Mouse (Mus musculus) adrenal gland, postnatal 14 days (tissue): ENCODE results near the gene Hoxa3. TPM values are rescaled to one million over a fixed set of nuclear protein-coding genes. Genes with fewer than 3 reads are reported as not detected.

Source experiments
- DNase-seq: peaks from one replicate; pipeline ENCODE4 v3.0.0; 2021; ENCODE audit warnings: mixed read lengths
- microRNA-seq, 2 experiments: library from miRNA; unstranded; fragments of <30 nt; microRNA quantifications; one replicate each; pipeline ENCODE4 v1.2.0; 2021
- total RNA-seq: library from RNA; stranded (reverse); gene quantifications from 2 replicates; pipeline ENCODE4 v1.2.3, GENCODE M21; 2021

The Hoxa3 gene
- total RNA-seq, 1 experiment from 2014 or later: 6.9 TPM

DNA sequence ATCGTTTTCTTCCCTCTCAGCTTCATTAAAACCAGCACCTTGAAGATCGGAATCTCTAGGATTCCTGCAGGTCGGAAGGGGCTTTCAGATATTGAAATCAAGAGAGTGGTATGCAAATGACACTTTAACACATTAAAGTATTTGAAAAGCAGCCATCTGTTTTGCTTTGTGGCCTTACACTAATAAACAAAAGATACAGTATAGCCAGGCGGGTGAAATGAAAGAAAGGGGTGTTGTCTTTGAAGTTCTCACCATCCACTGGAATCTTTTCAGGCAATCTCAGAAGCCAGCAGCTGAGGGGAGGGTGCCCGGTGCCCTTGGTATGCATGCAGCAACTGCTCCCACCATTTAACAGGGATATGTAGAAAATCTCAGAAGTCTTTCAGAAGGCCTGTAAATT, 59.1 kb downstream of the Hoxa3 start:
- no peak for DNase-seq

DNA sequence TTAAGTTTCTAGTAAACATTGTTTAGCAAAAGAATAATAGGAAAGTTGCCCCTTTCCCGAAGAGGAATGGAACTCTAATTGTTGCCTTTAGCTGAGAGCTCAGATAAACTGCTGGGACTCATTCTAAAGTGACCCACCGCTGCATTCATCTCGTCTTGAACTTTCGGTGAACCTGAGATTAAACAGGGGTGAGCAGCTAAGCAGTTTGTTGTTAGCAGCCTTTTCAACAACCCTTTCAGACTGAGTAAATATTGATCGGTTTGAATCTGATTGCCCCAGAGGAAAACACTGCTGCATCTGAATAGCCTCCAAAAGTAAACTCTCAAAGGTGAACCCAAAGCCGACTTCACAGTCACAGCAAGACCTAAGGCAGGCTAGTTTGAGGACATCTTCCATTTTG, 59.9 kb downstream of the Hoxa3 start:
- no peak for DNase-seq

DNA sequence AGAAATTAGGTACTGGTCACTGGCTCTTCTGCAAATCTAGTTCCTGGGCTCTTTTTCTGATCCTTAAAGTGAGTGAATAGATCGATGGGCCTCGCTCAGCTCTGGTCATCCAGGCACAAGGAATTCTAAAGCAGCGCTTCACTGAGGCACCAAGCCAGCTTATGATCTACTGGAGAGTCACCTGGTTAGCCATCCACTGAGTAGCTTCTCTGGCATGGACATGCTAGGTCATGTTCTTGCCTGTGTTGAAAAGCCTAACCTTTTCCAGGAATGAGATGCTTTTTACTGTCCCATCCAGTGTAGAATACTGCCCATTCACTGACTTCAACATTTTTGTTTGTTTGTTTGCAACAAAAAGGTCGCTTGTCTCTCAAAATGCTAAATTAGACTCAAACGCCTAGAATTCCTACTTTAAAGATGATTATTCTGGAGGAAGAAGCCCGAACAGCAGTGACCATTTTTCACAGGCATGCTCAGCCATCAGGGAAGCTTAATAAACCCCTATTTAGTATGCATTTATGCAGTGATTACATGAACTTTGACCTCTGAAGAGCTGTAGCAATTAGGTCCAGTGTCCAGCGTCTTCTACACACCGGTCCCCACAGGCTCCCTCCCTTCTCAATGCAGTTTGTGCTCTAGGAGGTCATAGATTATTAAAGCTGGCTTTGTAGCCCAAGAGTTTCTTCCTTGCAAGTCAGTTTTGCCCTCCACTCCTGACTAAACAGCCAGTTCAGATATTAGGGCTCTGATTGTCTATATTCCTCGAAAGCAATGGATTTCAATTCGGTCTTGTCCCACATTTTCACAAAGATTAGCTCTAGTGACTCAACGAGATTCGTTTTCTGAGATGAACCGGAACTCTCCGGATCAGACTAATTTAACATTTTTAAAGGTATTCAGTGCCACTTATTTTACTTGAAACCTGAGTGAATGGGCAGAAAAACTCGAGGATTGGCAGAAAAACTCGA, 60.6 kb downstream of the Hoxa3 start:
- DNase-seq: no peak

DNA sequence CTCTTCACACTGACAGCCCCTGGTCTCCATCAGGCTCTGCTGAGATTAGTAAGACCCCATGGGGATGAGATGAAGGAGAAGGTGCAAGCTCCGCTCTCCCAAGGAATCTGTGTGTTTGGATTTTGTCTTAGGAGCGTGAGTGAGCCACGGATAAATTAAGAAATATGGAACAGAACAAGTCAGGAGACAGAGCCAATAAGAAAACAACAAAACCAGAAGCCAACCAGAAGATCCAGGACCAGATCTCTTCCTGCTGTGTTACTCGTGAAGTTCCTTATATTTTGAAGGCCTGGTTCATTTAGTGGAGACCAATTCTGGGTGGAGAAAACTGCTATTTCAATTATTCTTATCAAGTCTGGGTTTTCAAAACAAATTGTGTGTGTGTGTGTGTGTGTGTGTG, 61.6 kb downstream of the Hoxa3 start:
- DNase-seq: no peak

DNA sequence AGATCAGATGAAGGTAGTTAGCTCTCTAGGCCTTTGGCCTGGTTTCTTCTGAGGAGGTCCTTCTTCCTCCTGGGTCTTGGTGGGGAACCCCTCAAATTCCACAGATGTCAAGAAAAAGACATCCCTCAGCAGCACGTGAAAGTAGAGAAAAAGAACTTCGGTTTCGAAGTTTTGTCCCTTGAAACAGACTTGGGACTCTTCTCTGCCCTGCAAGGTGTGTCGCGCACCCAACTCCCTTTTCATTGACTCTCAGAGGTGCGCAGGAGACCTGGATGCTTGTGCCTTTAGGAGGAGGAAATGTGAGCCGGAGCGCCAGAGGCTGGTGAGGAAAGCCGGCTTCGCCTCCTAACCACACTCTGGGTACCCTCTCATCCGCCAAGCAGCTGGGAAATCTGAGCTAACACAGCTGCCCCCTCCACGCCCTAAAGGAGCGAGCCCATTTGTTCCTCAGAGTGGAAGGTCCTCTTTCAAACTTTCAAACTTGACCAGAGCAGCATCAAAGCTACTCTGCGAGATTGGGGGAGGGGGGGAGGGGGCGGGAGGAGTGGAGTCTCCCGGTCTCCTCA, 62.7 kb downstream of the Hoxa3 start:
- DNase-seq: no peak

DNA sequence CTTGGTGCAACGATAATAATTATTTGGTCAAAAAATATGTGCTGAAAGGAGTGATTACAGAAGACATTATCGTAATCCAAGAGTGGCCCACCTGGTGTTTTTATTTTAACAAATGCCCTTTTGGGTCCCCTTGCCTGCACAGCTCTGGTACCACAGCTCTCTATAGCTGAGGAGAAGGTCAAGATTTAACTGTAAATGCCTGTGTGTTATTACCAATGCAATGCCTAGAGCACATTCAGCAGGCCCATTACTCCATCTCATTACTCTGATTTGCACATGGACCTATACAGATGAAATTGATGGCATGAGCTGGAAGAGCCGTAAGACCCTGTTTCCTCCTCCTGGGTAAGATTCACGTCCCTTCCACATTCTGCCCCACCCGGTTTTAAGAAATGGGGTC, 74.0 kb downstream of the Hoxa3 start:
- no peak for DNase-seq

- DNase-seq: no peak
These were observed 74.6 kb downstream of the Hoxa3 start for GRCm38 (mm10) chr6:52138576-52138975.

- no peak for DNase-seq
These were observed 75.1 kb downstream of the Hoxa3 start for GRCm38 (mm10) chr6:52137841-52138535.

- no peak for DNase-seq
These were observed 89.5 kb downstream of the Hoxa3 start for GRCm38 (mm10) chr6:52123673-52124072.

- DNase-seq: no peak
These were observed 92.0 kb downstream of the Hoxa3 start for GRCm38 (mm10) chr6:52121173-52121572.

Small RNA genes within 50 kb of the gene (microRNA-seq; reads per million reads assigned to microRNA genes)
- gene Mir196b: 543 to 609 reads per million in 2 experiments

Other genes starting within 250 kb of the Hoxa3 start
- gene Skap2, start 200.8 kb downstream of the Hoxa3 start, total RNA-seq: 41.1 and 46.0 TPM in 2 replicates
- 0.64 and 1.1 TPM in 2 replicates for gene Hoxa1, start 55.0 kb downstream of the Hoxa3 start, total RNA-seq
- gene Hoxa2, start 48.5 kb downstream of the Hoxa3 start, total RNA-seq: 3.3 and 3.8 TPM in 2 replicates
- gene 5730596B20Rik, start 35.8 kb downstream of the Hoxa3 start, total RNA-seq: 0.45 and 0.63 TPM in 2 replicates
- 6.4 and 7.3 TPM in 2 replicates for gene Hoxa4, start 21.6 kb downstream of the Hoxa3 start, total RNA-seq
- 25.8 and 26.3 TPM in 2 replicates for gene Hoxa5, start 8.7 kb downstream of the Hoxa3 start, total RNA-seq
- 3.7 and 5.9 TPM in 2 replicates for gene Hoxa6, start 4.6 kb downstream of the Hoxa3 start, total RNA-seq
- 1.3 and 1.4 TPM in 2 replicates for gene Gm28308, start within 50 bp of the Hoxa3 start, total RNA-seq
- gene Hoxa7, start 8.5 kb upstream of the Hoxa3 start, total RNA-seq: 20.9 and 22.2 TPM in 2 replicates
- gene Hoxa9, start 17.8 kb upstream of the Hoxa3 start, total RNA-seq: 1.8 and 3.5 TPM in 2 replicates
- gene Hoxa10, start 27.5 kb upstream of the Hoxa3 start, total RNA-seq: 0.15 and 0.68 TPM in 2 replicates
- gene Hoxa11, start 32.5 kb upstream of the Hoxa3 start, total RNA-seq: not detected in 2 replicates
- not detected in 2 replicates for gene Hoxa13, start 47.5 kb upstream of the Hoxa3 start, total RNA-seq
- gene Evx1, start 100.2 kb upstream of the Hoxa3 start, total RNA-seq: not detected in 2 replicates